Comparison of ENCODE assay signal across 8 mouse cellular contexts in genomic region chr2:125782719-125783109, GRCm38 (mm10). TPM values are rescaled to one million over a fixed set of nuclear protein-coding genes. Genes with fewer than 3 reads are reported as not detected.
DNase-seq lines count a peak whose midpoint lies in the region; ATAC-seq and TF ChIP-seq lines count a peak whose summit lies in the region.

Secisbp2l (minus strand) TSS chr2:125782870.

- H3K27ac ChIP-seq in forebrain, embryonic 15.5 days (replicated peaks) = peak within 1 kb of the TSS; percentile 77
- peak within 1 kb of the TSS; percentile 95 for H3K27ac ChIP-seq in layer of hippocampus, adult 2 months
- H3K27ac ChIP-seq in lung, embryonic 14.5 days (ENCODE audit: low read depth) = peak within 1 kb of the TSS; percentile 51
- no peak within 1 kb of the TSS for H3K27ac ChIP-seq in olfactory bulb, adult 2 months (ENCODE audit: insufficient read depth, low read depth, low read length)
- no peak within 1 kb of the TSS for H3K27ac ChIP-seq in thymus, adult 2 months (ENCODE audit: control insufficient read depth, insufficient read depth, low read length)

- ATAC-seq in forebrain, embryonic 15.5 days (replicated peaks) = peak; percentile 97
- ATAC-seq in lung, embryonic 14.5 days (ENCODE audit: insufficient read depth) = peak; percentile 97

- H3K9me3 ChIP-seq in forebrain, embryonic 15.5 days = no peaks in the 10 kb centered on the region
- H3K9me3 ChIP-seq in lung, embryonic 14.5 days (ENCODE audit: low read depth, low read length) = no peaks in the 10 kb centered on the region

- H3K4me2 ChIP-seq in forebrain, embryonic 15.5 days (replicated peaks) = peak within 1 kb of the TSS; percentile 52
- peak within 1 kb of the TSS; percentile 80 for H3K4me2 ChIP-seq in lung, embryonic 14.5 days

- no peaks in the 10 kb centered on the region for H3K27me3 ChIP-seq in forebrain, embryonic 15.5 days
- H3K27me3 ChIP-seq in lung, embryonic 14.5 days (ENCODE audit: insufficient read depth, low read length) = no peaks in the 10 kb centered on the region
- H3K27me3 ChIP-seq in thymus, adult 2 months (ENCODE audit: control insufficient read depth, insufficient read depth, low read length) = no peaks in the 10 kb centered on the region

- peak within 1 kb of the TSS; percentile 94 for H3K4me3 ChIP-seq in forebrain, embryonic 15.5 days
- peak within 1 kb of the TSS; percentile 78 for H3K4me3 ChIP-seq in layer of hippocampus, adult 2 months
- peak within 1 kb of the TSS; percentile 85 for H3K4me3 ChIP-seq in lung, embryonic 14.5 days (ENCODE audit: low read depth, low read length)
- H3K4me3 ChIP-seq in olfactory bulb, adult 2 months (ENCODE audit: insufficient read depth, low read depth, low read length) = peak within 1 kb of the TSS; percentile 90
- H3K4me3 ChIP-seq in thymus, adult 2 months (ENCODE audit: control insufficient read depth, insufficient read depth, low read length) = peak within 1 kb of the TSS; percentile 95

- WGBS in forebrain, embryonic 15.5 days = 0% methylated on average over 27 of the region's 28 CpGs
- under 1% methylated on average over 27 of the region's 28 CpGs for WGBS in lung, embryonic 14.5 days
- under 1% methylated on average over 28 of the region's 28 CpGs for WGBS in olfactory bulb, adult 2 months
- WGBS in thymus, adult 2 months = under 1% methylated on average over 22 of the region's 28 CpGs

- intact Hi-C loops in heart, postnatal 25 days (cut with DNase I) = loop anchor here (5.0 kb wide), 1 partner anchor 75 kb away; the partner anchor contains the start of genes Cops2 and Galk2

- H3K9ac ChIP-seq in forebrain, embryonic 15.5 days (replicated peaks) = peak within 1 kb of the TSS; percentile 94
- H3K9ac ChIP-seq in lung, embryonic 14.5 days = peak within 1 kb of the TSS; percentile 90

- no peak for TF ChIP-seq POLR2A in olfactory bulb, adult 2 months (IDR thresholded peaks at IDR 0.05; ENCODE audit: insufficient read depth, low read depth, low read length)
- peak; percentile 71 for TF ChIP-seq POLR2A in thymus, adult 2 months (IDR thresholded peaks at IDR 0.05; ENCODE audit: control insufficient read depth, extremely low read depth, insufficient read depth, low read length, poor library complexity)

- peak; percentile 84 for DNase-seq in ES-CJ7 (ENCODE audit: low read depth, low spot score)
- DNase-seq in cerebellum, adult 11 months = peak; percentile 94
- DNase-seq in heart, postnatal 25 days (ENCODE audit: low spot score) = peak; percentile 91
- peak; percentile 93 to 96 for DNase-seq in layer of hippocampus, adult 2 months (ENCODE audit: low spot score in 2 of 2)
- DNase-seq in lung, embryonic 14.5 days = peak; percentile 95
- peak; percentile 93 for DNase-seq in thymus, adult 2 months

- no peak for TF ChIP-seq CTCF in layer of hippocampus, adult 2 months (conservative IDR thresholded peaks at IDR 0.05)
- TF ChIP-seq CTCF in lung, embryonic 14.5 days (IDR thresholded peaks at IDR 0.05; ENCODE audit: low read depth) = no peak
- TF ChIP-seq CTCF in olfactory bulb, adult 2 months (IDR thresholded peaks at IDR 0.05; ENCODE audit: insufficient read depth, low read depth, low read length) = no peak
- TF ChIP-seq CTCF in thymus, adult 2 months (IDR thresholded peaks at IDR 0.05; ENCODE audit: borderline replicate concordance, control insufficient read depth, extremely low read depth, insufficient read depth, low read length, poor library complexity) = no peak

- peaks cover 20% of the 10 kb centered on the region for H3K4me1 ChIP-seq in forebrain, embryonic 15.5 days
- peaks cover 7% of the 10 kb centered on the region for H3K4me1 ChIP-seq in lung, embryonic 14.5 days (ENCODE audit: insufficient read depth)
- peaks cover 6% of the 10 kb centered on the region for H3K4me1 ChIP-seq in olfactory bulb, adult 2 months (ENCODE audit: control insufficient read depth, insufficient read depth, low read length)
- peaks cover 9% of the 10 kb centered on the region for H3K4me1 ChIP-seq in thymus, adult 2 months (replicated peaks; ENCODE audit: control insufficient read depth, insufficient read depth, low read length)

- 0 out of 2 replicates have a peak, but pooled peaks cover 3% of the 10 kb centered on the region for H3K36me3 ChIP-seq in forebrain, embryonic 15.5 days
- H3K36me3 ChIP-seq in lung, embryonic 14.5 days (ENCODE audit: insufficient read depth) = peaks cover 5% of the 10 kb centered on the region; the same call in 1 of the 2 replicates
- H3K36me3 ChIP-seq in thymus, adult 2 months (ENCODE audit: control insufficient read depth, insufficient read depth, low read length) = no peaks in the 10 kb centered on the region

RNA-seq across cellular contexts. Expression of gene Secisbp2l, which starts in this region (rescaled TPM):
- polyA plus RNA-seq in forebrain, embryonic 15.5 days (2015; fragmentation: Nextera tagmentation; extraction: Ambion mirVana) = 29.6 and 30.7 TPM in 2 replicates
- total RNA-seq in heart, postnatal 25 days (2021) = 10 to 100 TPM; 26.3 to 28.6 TPM
- total RNA-seq in layer of hippocampus, adult 2 months (2021) = 10 to 100 TPM; 94.4 to 97.7 TPM
- polyA plus RNA-seq in lung, embryonic 14.5 days (2014; fragmentation: Nextera tagmentation; extraction: Ambion mirVana) = 22.4 and 22.6 TPM in 2 replicates
- polyA plus RNA-seq in olfactory bulb, adult 2 months (2012; ENCODE audit: insufficient read depth, insufficient read length, low replicate concordance, missing spikeins) = 44.6 TPM in 1 of 2 replicates, not detected in the other
- 16.8 and 20.0 TPM in 2 replicates for polyA plus RNA-seq in thymus, adult 2 months (2012; rRNA removed)

Comparison
In these comparisons a context has a peak if more than half of its experiments do, and no peak if none do; other contexts are left out.
1. H3K27ac ChIP-seq: peak in forebrain, embryonic 15.5 days (single experiment), layer of hippocampus, adult 2 months (single experiment) and lung, embryonic 14.5 days (single experiment); none in olfactory bulb, adult 2 months (single experiment) and thymus, adult 2 months (single experiment).
2. Peak in every context shown above with its lines, with median percentiles within 50 percentile points of each other: DNase-seq and H3K4me3 ChIP-seq.